Mouse (Mus musculus): ENCODE data around the gene Gse1. TPM values are rescaled to one million over a fixed set of nuclear protein-coding genes. Genes with fewer than 3 reads are reported as not detected.
A peak's percentile ranks its signal among the peaks of the same experiment; 100 is the strongest.

Gse1 gene
- polyA plus RNA-seq, 1 experiment from 2014 or later, result 17.8 TPM

DNA sequence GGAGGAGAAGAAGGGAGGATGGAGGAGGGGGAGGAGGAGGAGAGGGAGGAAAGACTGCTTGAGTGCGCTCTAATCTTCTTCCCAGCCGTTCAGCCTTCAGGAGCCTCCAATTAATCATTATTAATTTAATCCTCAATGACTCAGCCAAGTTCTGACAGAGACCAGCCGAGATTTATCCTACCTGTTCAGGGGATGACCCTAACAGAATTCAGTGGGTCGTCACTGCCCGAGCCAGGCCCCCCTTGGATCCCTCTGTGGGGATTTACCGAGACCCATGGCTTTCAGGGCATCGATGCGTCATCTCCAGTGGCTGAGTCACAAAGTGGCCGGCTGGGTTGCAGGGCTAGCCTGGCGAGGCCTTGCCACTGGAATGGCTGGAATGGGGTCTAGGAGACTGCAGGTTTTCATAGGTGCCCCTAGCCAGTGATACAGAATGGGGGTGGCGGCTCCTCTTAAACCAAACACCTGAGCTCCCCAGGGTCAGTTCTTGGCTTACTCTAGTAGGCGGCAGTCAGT, 90.3 kb downstream of the Gse1 start:
- Histone ChIP-seq H3K4me1 (replicated peaks; ENCODE audit: control insufficient read depth, insufficient read depth, low read length) (peaks cover 15% of the 10 kb centered on the region), H3K4me2 (replicated peaks; ENCODE audit: low read depth, low read length) (no peak overlapping the region), H3K4me3 (ENCODE audit: low read depth, low read length) (no peak overlapping the region), H3K9ac (ENCODE audit: low read depth, low read length) (no peak overlapping the region), H3K27me3 (ENCODE audit: control insufficient read depth, insufficient read depth, low read length) (no peaks in the 10 kb centered on the region; the same call in 1 of the 2 replicates), H3K9me3 (ENCODE audit: control insufficient read depth, low read length) (no peaks in the 10 kb centered on the region), H3K36me3 (ENCODE audit: control insufficient read depth, insufficient read depth, low read length) (no peaks in the 10 kb centered on the region), H3K27ac (ENCODE audit: low read depth, low read length) (no peak overlapping the region)
- WGBS, result 70% methylated on average over 12 of the region's 12 CpGs
- DNase-seq (ENCODE audit: low spot score) (no peak), ATAC-seq (ENCODE audit: low FRiP score) (no peak)

- no peaks in the 10 kb centered on the region; the same call in 1 of the 2 replicates for H3K27me3 ChIP-seq (ENCODE audit: control insufficient read depth, insufficient read depth, low read length)
- no peak overlapping the region for H3K4me3 ChIP-seq (ENCODE audit: low read depth, low read length)
- no peak overlapping the region for H3K4me2 ChIP-seq (replicated peaks; ENCODE audit: low read depth, low read length)
- H3K9ac ChIP-seq (ENCODE audit: low read depth, low read length), result no peak overlapping the region
- no peaks in the 10 kb centered on the region for H3K36me3 ChIP-seq (ENCODE audit: control insufficient read depth, insufficient read depth, low read length)
- no peaks in the 10 kb centered on the region for H3K9me3 ChIP-seq (ENCODE audit: control insufficient read depth, low read length)
- WGBS, result 23% methylated on average over 7 of the region's 7 CpGs
- ATAC-seq (ENCODE audit: low FRiP score) (peak; percentile 25; the same call in 1 of the 2 replicates), DNase-seq (ENCODE audit: low spot score) (peak; percentile 84)
- H3K4me1 ChIP-seq (replicated peaks; ENCODE audit: control insufficient read depth, insufficient read depth, low read length), result peaks cover 22% of the 10 kb centered on the region
- no peak overlapping the region for H3K27ac ChIP-seq (ENCODE audit: low read depth, low read length)
These were observed 91.2 kb downstream of the Gse1 start for GRCm38 (mm10) chr8:120319449-120319848.

GRCm38 (mm10) chr8:120320146-120320545, 91.9 kb downstream of the Gse1 start:
- no peak overlapping the region for H3K4me2 ChIP-seq (replicated peaks; ENCODE audit: low read depth, low read length)
- H3K4me3 ChIP-seq (ENCODE audit: low read depth, low read length), result no peak overlapping the region
- no peak for DNase-seq (ENCODE audit: low spot score)
- H3K9me3 ChIP-seq (ENCODE audit: control insufficient read depth, low read length), result no peaks in the 10 kb centered on the region
- ATAC-seq (ENCODE audit: low FRiP score), result no peak
- H3K4me1 ChIP-seq (replicated peaks; ENCODE audit: control insufficient read depth, insufficient read depth, low read length), result peaks cover 24% of the 10 kb centered on the region
- no peaks in the 10 kb centered on the region; the same call in 1 of the 2 replicates for H3K27me3 ChIP-seq (ENCODE audit: control insufficient read depth, insufficient read depth, low read length)
- H3K36me3 ChIP-seq (ENCODE audit: control insufficient read depth, insufficient read depth, low read length), result no peaks in the 10 kb centered on the region
- no peak overlapping the region for H3K27ac ChIP-seq (ENCODE audit: low read depth, low read length)
- 88% methylated on average over 5 of the region's 5 CpGs for WGBS
- H3K9ac ChIP-seq (ENCODE audit: low read depth, low read length), result no peak overlapping the region

- peak overlapping the region; percentile 89 for H3K27ac ChIP-seq (ENCODE audit: low read depth, low read length)
- no peak for ATAC-seq (ENCODE audit: low FRiP score)
- H3K27me3 ChIP-seq (ENCODE audit: control insufficient read depth, insufficient read depth, low read length), result no peaks in the 10 kb centered on the region; the same call in 1 of the 2 replicates
- H3K36me3 ChIP-seq (ENCODE audit: control insufficient read depth, insufficient read depth, low read length), result no peaks in the 10 kb centered on the region
- H3K9me3 ChIP-seq (ENCODE audit: control insufficient read depth, low read length), result no peaks in the 10 kb centered on the region
- no peak overlapping the region for H3K4me3 ChIP-seq (ENCODE audit: low read depth, low read length)
- peak; percentile 52 for DNase-seq (ENCODE audit: low spot score)
- H3K4me1 ChIP-seq (replicated peaks; ENCODE audit: control insufficient read depth, insufficient read depth, low read length), result peaks cover 27% of the 10 kb centered on the region
- 40% methylated on average over 6 of the region's 6 CpGs for WGBS
- no peak overlapping the region for H3K9ac ChIP-seq (ENCODE audit: low read depth, low read length)
- no peak overlapping the region for H3K4me2 ChIP-seq (replicated peaks; ENCODE audit: low read depth, low read length)
These were observed 93.5 kb downstream of the Gse1 start for GRCm38 (mm10) chr8:120321724-120322123.

GRCm38 (mm10) chr8:120322956-120323448, 94.7 kb downstream of the Gse1 start:
- Histone ChIP-seq H3K27ac (ENCODE audit: low read depth, low read length) (peak overlapping the region; percentile 89), H3K4me3 (ENCODE audit: low read depth, low read length) (no peak overlapping the region), H3K4me2 (replicated peaks; ENCODE audit: low read depth, low read length) (0 out of 2 replicates have a peak overlapping the region, but pooled peaks have one; percentile 3), H3K27me3 (ENCODE audit: control insufficient read depth, insufficient read depth, low read length) (no peaks in the 10 kb centered on the region; the same call in 1 of the 2 replicates), H3K4me1 (replicated peaks; ENCODE audit: control insufficient read depth, insufficient read depth, low read length) (peaks cover 28% of the 10 kb centered on the region), H3K9ac (ENCODE audit: low read depth, low read length) (peak overlapping the region; percentile 31; the same call in 1 of the 2 replicates), H3K36me3 (ENCODE audit: control insufficient read depth, insufficient read depth, low read length) (no peaks in the 10 kb centered on the region), H3K9me3 (ENCODE audit: control insufficient read depth, low read length) (no peaks in the 10 kb centered on the region)
- ATAC-seq (ENCODE audit: low FRiP score) (peak; percentile 84), DNase-seq (ENCODE audit: low spot score) (peak; percentile 83)
- 2% methylated on average over 20 of the region's 20 CpGs for WGBS

- Histone ChIP-seq H3K4me1 (replicated peaks; ENCODE audit: control insufficient read depth, insufficient read depth, low read length) (peaks cover 28% of the 10 kb centered on the region), H3K4me2 (replicated peaks; ENCODE audit: low read depth, low read length) (no peak overlapping the region), H3K27ac (ENCODE audit: low read depth, low read length) (0 out of 2 replicates have a peak overlapping the region, but pooled peaks have one; percentile 56), H3K9ac (ENCODE audit: low read depth, low read length) (0 out of 2 replicates have a peak overlapping the region, but pooled peaks have one; percentile 11), H3K36me3 (ENCODE audit: control insufficient read depth, insufficient read depth, low read length) (no peaks in the 10 kb centered on the region), H3K9me3 (ENCODE audit: control insufficient read depth, low read length) (no peaks in the 10 kb centered on the region), H3K4me3 (ENCODE audit: low read depth, low read length) (no peak overlapping the region), H3K27me3 (ENCODE audit: control insufficient read depth, insufficient read depth, low read length) (no peaks in the 10 kb centered on the region; the same call in 1 of the 2 replicates)
- ATAC-seq (ENCODE audit: low FRiP score) (no peak), DNase-seq (ENCODE audit: low spot score) (no peak)
- 56% methylated on average over 3 of the region's 3 CpGs for WGBS
These were observed 96.3 kb downstream of the Gse1 start for GRCm38 (mm10) chr8:120324555-120324954.

DNA sequence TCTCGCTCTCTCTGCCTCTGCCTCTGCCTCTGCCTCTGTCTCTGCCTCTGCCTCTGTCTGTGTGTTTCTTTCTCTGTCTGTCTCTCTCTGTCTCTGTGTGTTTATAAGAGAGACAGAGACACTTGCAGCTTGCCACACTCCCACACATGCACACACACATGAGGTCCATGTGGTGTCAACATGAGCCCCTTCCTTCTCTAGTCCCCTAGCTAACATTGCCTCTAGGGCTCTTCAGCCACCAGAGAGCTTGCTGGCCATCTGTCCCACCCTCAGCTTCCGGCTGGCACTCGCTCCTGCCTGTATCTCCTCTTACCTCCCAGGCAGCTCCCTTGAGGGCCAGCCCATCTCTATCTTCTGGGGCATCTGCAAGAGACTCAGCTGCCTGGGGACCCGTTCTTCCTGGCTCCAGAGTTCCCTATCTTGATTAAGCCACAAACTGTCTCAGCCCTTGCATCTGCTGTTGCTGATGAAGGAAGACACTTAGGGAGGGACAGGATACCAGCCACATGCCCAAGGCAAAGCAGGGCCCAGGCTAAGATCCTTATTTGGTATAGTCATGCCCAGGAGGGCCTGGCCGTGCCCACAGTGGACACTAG, 97.0 kb downstream of the Gse1 start:
- no peaks in the 10 kb centered on the region; the same call in 1 of the 2 replicates for H3K27me3 ChIP-seq (ENCODE audit: control insufficient read depth, insufficient read depth, low read length)
- H3K4me3 ChIP-seq (ENCODE audit: low read depth, low read length), result no peak overlapping the region
- no peak overlapping the region for H3K9ac ChIP-seq (ENCODE audit: low read depth, low read length)
- peak overlapping the region; percentile 56; the same call in 1 of the 2 replicates for H3K27ac ChIP-seq (ENCODE audit: low read depth, low read length)
- DNase-seq (ENCODE audit: low spot score) (no peak), ATAC-seq (ENCODE audit: low FRiP score) (no peak)
- peaks cover 28% of the 10 kb centered on the region for H3K4me1 ChIP-seq (replicated peaks; ENCODE audit: control insufficient read depth, insufficient read depth, low read length)
- no peaks in the 10 kb centered on the region for H3K9me3 ChIP-seq (ENCODE audit: control insufficient read depth, low read length)
- H3K36me3 ChIP-seq (ENCODE audit: control insufficient read depth, insufficient read depth, low read length), result no peaks in the 10 kb centered on the region
- no peak overlapping the region for H3K4me2 ChIP-seq (replicated peaks; ENCODE audit: low read depth, low read length)
- WGBS, result 67% methylated on average over 5 of the region's 5 CpGs

GRCm38 (mm10) chr8:120327131-120327554, 98.9 kb downstream of the Gse1 start:
- no peak overlapping the region for H3K4me2 ChIP-seq (replicated peaks; ENCODE audit: low read depth, low read length)
- H3K4me3 ChIP-seq (ENCODE audit: low read depth, low read length), result no peak overlapping the region
- 48% methylated on average over 3 of the region's 3 CpGs for WGBS
- H3K36me3 ChIP-seq (ENCODE audit: control insufficient read depth, insufficient read depth, low read length), result no peaks in the 10 kb centered on the region
- H3K9ac ChIP-seq (ENCODE audit: low read depth, low read length), result no peak overlapping the region
- H3K27ac ChIP-seq (ENCODE audit: low read depth, low read length), result 0 out of 2 replicates have a peak overlapping the region, but pooled peaks have one; percentile 25
- peaks cover 26% of the 10 kb centered on the region for H3K4me1 ChIP-seq (replicated peaks; ENCODE audit: control insufficient read depth, insufficient read depth, low read length)
- DNase-seq (ENCODE audit: low spot score), result peak; percentile 45
- H3K27me3 ChIP-seq (ENCODE audit: control insufficient read depth, insufficient read depth, low read length), result no peaks in the 10 kb centered on the region; the same call in 1 of the 2 replicates
- no peaks in the 10 kb centered on the region for H3K9me3 ChIP-seq (ENCODE audit: control insufficient read depth, low read length)
- ATAC-seq (ENCODE audit: low FRiP score), result no peak

All from hindbrain, embryonic 11.5 days (tissue).